Mouse (Mus musculus): ENCODE measurements around the gene Apba1. TPM values are rescaled to one million over a fixed set of nuclear protein-coding genes. Genes with fewer than 3 reads are reported as not detected.

The Apba1 gene
- total RNA-seq, 1 experiment = 0.22 TPM

DNA sequence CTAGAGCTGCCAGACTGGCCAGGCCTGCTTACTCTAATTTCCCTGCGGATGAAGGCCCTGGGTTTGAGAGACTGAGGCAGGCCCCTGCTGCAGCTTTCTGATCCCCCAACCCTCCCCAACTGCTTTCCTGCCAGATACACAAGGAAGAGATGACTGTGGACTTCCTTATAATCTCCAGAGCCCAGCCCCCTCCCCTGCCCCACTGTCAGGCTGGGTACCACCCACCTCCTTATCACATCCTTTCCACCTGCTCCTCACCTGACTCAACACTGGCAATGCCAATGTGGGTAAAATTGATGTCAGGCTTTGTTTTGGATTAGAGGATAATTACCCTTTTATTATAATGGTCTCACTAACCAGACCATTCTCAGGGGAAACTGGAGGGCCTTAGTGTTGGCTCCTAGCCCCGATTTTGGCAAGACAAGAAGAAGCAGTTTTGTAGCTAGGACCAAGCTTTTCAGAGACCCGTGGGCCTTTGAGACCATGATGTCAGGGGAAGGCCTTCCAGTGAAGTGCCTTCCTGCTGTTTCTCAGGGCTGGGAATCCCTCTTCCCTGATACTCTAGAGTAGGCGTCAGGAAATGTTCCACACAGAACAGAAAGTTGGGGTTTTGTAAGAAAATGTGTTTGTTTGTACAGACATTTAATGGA is 44.7 kb downstream of the Apba1 start:
- DNase-seq (ENCODE audit: low read depth, low spot score) = no peak
- H3K4me1 ChIP-seq (ENCODE audit: control insufficient read depth in 2 of 2, insufficient read depth in 2 of 2, low read length in 2 of 2, poor library complexity in 1 of 2) = no peaks in the 10 kb centered on the region
- no peak for TF ChIP-seq ZNF384 (IDR thresholded peaks at IDR 0.05; ENCODE audit: low read depth, low read length)
- TF ChIP-seq ZC3H11A (IDR thresholded peaks at IDR 0.05; ENCODE audit: borderline replicate concordance, low read depth, low read length) = no peak
- H3K27ac ChIP-seq (ENCODE audit: insufficient read depth, low read depth, low read length, poor library complexity, severe bottlenecking) = no peak overlapping the region
- H3K4me3 ChIP-seq (ENCODE audit: insufficient read depth in 1 of 2, low read depth in 1 of 2, low read length in 2 of 2, poor library complexity in 1 of 2, severe bottlenecking in 1 of 2) = no peak overlapping the region
- in situ Hi-C loops (cut with MboI; ENCODE audit: low sequenced_read_pairs in 2 of 2, unreplicated experiment in 2 of 2) = no loop called here
- H3K9me3 ChIP-seq (ENCODE audit: control insufficient read depth, insufficient read depth, low read depth, low read length) = no peaks in the 10 kb centered on the region
- H3K36me3 ChIP-seq (ENCODE audit: control insufficient read depth, insufficient read depth, low read length, poor library complexity, severe bottlenecking) = no peaks in the 10 kb centered on the region
- no peak overlapping the region for H3K9ac ChIP-seq (ENCODE audit: insufficient read depth, low read depth, low read length, poor library complexity, severe bottlenecking)

DNA sequence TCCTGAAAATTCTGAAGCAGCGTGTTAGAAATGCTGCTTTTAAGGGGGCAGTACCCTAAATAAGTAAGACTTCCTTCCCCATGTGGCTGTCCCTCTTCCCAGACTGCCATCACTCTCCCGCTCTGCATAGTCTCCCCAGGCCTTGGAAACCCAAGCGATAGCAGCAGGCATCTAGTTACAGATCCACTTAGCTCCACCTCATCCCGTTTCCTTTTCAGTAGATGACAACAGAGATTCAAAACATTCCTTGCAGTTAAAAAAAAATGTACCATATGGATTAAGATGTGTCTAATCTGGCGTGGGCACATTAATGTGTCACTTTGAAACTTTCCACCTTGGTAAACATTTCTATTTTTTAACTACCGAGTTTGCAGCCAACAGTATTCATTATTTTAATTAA is 48.1 kb downstream of the Apba1 start:
- Histone ChIP-seq H3K4me3 (ENCODE audit: insufficient read depth in 1 of 2, low read depth in 1 of 2, low read length in 2 of 2, poor library complexity in 1 of 2, severe bottlenecking in 1 of 2) (no peak overlapping the region), H3K9me3 (ENCODE audit: control insufficient read depth, insufficient read depth, low read depth, low read length) (no peaks in the 10 kb centered on the region), H3K4me1 (ENCODE audit: control insufficient read depth in 2 of 2, insufficient read depth in 2 of 2, low read length in 2 of 2, poor library complexity in 1 of 2) (no peaks in the 10 kb centered on the region), H3K9ac (ENCODE audit: insufficient read depth, low read depth, low read length, poor library complexity, severe bottlenecking) (no peak overlapping the region), H3K27ac (ENCODE audit: insufficient read depth, low read depth, low read length, poor library complexity, severe bottlenecking) (no peak overlapping the region), H3K36me3 (ENCODE audit: control insufficient read depth, insufficient read depth, low read length, poor library complexity, severe bottlenecking) (no peaks in the 10 kb centered on the region)
- no peak for TF ChIP-seq MAFK (IDR thresholded peaks at IDR 0.05; ENCODE audit: insufficient read depth, low read depth, low read length)
- no peak for TF ChIP-seq ZC3H11A (IDR thresholded peaks at IDR 0.05; ENCODE audit: borderline replicate concordance, low read depth, low read length)
- no peak for TF ChIP-seq ZNF384 (IDR thresholded peaks at IDR 0.05; ENCODE audit: low read depth, low read length)
- no peak for TF ChIP-seq CHD2 (IDR thresholded peaks at IDR 0.05; ENCODE audit: low read depth, low read length)
- no peak for TF ChIP-seq HCFC1 (IDR thresholded peaks at IDR 0.05; ENCODE audit: borderline replicate concordance, insufficient read depth, low read length)
- no peak for DNase-seq (ENCODE audit: low read depth, low spot score)
- in situ Hi-C loops (cut with MboI; ENCODE audit: low sequenced_read_pairs in 2 of 2, unreplicated experiment in 2 of 2) = no loop called here

DNA sequence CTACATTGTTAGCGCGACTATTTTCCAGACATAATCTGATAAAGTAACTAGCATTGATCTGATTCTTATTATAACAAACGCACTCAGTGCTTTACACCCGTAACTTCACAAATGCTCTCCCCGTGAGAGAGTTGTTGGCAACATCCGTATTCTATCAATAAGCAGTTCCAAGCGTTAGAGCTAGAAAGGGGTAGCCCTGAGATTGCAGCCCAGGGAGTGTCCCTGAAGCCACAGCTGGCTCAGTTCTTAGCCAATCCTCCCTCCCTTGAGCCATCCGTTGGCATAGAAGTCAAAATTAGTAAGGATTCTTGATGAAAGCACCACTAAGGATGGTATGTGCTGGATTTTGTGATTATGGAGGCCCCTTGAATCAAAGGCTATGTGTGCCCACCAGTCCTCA is 48.7 kb downstream of the Apba1 start:
- Histone ChIP-seq H3K4me3 (ENCODE audit: insufficient read depth in 1 of 2, low read depth in 1 of 2, low read length in 2 of 2, poor library complexity in 1 of 2, severe bottlenecking in 1 of 2) (no peak overlapping the region), H3K27ac (ENCODE audit: insufficient read depth, low read depth, low read length, poor library complexity, severe bottlenecking) (no peak overlapping the region), H3K9ac (ENCODE audit: insufficient read depth, low read depth, low read length, poor library complexity, severe bottlenecking) (no peak overlapping the region), H3K36me3 (ENCODE audit: control insufficient read depth, insufficient read depth, low read length, poor library complexity, severe bottlenecking) (no peaks in the 10 kb centered on the region), H3K9me3 (ENCODE audit: control insufficient read depth, insufficient read depth, low read depth, low read length) (no peaks in the 10 kb centered on the region), H3K4me1 (ENCODE audit: control insufficient read depth in 2 of 2, insufficient read depth in 2 of 2, low read length in 2 of 2, poor library complexity in 1 of 2) (no peaks in the 10 kb centered on the region)
- no peak for DNase-seq (ENCODE audit: low read depth, low spot score)
- no peak for TF ChIP-seq ZNF384 (IDR thresholded peaks at IDR 0.05; ENCODE audit: low read depth, low read length)
- TF ChIP-seq HCFC1 (IDR thresholded peaks at IDR 0.05; ENCODE audit: borderline replicate concordance, insufficient read depth, low read length) = no peak
- TF ChIP-seq CHD2 (IDR thresholded peaks at IDR 0.05; ENCODE audit: low read depth, low read length) = no peak
- TF ChIP-seq MAFK (IDR thresholded peaks at IDR 0.05; ENCODE audit: insufficient read depth, low read depth, low read length) = no peak
- TF ChIP-seq ZC3H11A (IDR thresholded peaks at IDR 0.05; ENCODE audit: borderline replicate concordance, low read depth, low read length) = no peak
- in situ Hi-C loops (cut with MboI; ENCODE audit: low sequenced_read_pairs in 2 of 2, unreplicated experiment in 2 of 2) = no loop called here

- Histone ChIP-seq H3K4me3 (ENCODE audit: insufficient read depth in 1 of 2, low read depth in 1 of 2, low read length in 2 of 2, poor library complexity in 1 of 2, severe bottlenecking in 1 of 2) (no peak overlapping the region), H3K27ac (ENCODE audit: insufficient read depth, low read depth, low read length, poor library complexity, severe bottlenecking) (no peak overlapping the region), H3K4me1 (ENCODE audit: control insufficient read depth in 2 of 2, insufficient read depth in 2 of 2, low read length in 2 of 2, poor library complexity in 1 of 2) (no peaks in the 10 kb centered on the region), H3K9me3 (ENCODE audit: control insufficient read depth, insufficient read depth, low read depth, low read length) (no peaks in the 10 kb centered on the region), H3K36me3 (ENCODE audit: control insufficient read depth, insufficient read depth, low read length, poor library complexity, severe bottlenecking) (no peaks in the 10 kb centered on the region), H3K9ac (ENCODE audit: insufficient read depth, low read depth, low read length, poor library complexity, severe bottlenecking) (no peak overlapping the region)
- no peak for TF ChIP-seq ZNF384 (IDR thresholded peaks at IDR 0.05; ENCODE audit: low read depth, low read length)
- DNase-seq (ENCODE audit: low read depth, low spot score) = no peak
- in situ Hi-C loops (cut with MboI; ENCODE audit: low sequenced_read_pairs in 2 of 2, unreplicated experiment in 2 of 2) = no loop called here
Observed at GRCm38 (mm10) chr19:23809236-23809635, 50.5 kb downstream of the Apba1 start.

- no peak overlapping the region for H3K9ac ChIP-seq (ENCODE audit: insufficient read depth, low read depth, low read length, poor library complexity, severe bottlenecking)
- H3K4me1 ChIP-seq (ENCODE audit: control insufficient read depth in 2 of 2, insufficient read depth in 2 of 2, low read length in 2 of 2, poor library complexity in 1 of 2) = no peaks in the 10 kb centered on the region
- no peak overlapping the region for H3K27ac ChIP-seq (ENCODE audit: insufficient read depth, low read depth, low read length, poor library complexity, severe bottlenecking)
- H3K9me3 ChIP-seq (ENCODE audit: control insufficient read depth, insufficient read depth, low read depth, low read length) = no peaks in the 10 kb centered on the region
- TF ChIP-seq HCFC1 (IDR thresholded peaks at IDR 0.05; ENCODE audit: borderline replicate concordance, insufficient read depth, low read length) (no peak), MAFK (IDR thresholded peaks at IDR 0.05; ENCODE audit: insufficient read depth, low read depth, low read length) (no peak), ZC3H11A (IDR thresholded peaks at IDR 0.05; ENCODE audit: borderline replicate concordance, low read depth, low read length) (no peak), ZNF384 (IDR thresholded peaks at IDR 0.05; ENCODE audit: low read depth, low read length) (no peak), CHD2 (IDR thresholded peaks at IDR 0.05; ENCODE audit: low read depth, low read length) (no peak)
- in situ Hi-C loops (cut with MboI; ENCODE audit: low sequenced_read_pairs in 2 of 2, unreplicated experiment in 2 of 2) = no loop called here
- no peak overlapping the region for H3K4me3 ChIP-seq (ENCODE audit: insufficient read depth in 1 of 2, low read depth in 1 of 2, low read length in 2 of 2, poor library complexity in 1 of 2, severe bottlenecking in 1 of 2)
- no peaks in the 10 kb centered on the region for H3K36me3 ChIP-seq (ENCODE audit: control insufficient read depth, insufficient read depth, low read length, poor library complexity, severe bottlenecking)
- DNase-seq (ENCODE audit: low read depth, low spot score) = no peak
Observed at GRCm38 (mm10) chr19:23810512-23810911, 51.8 kb downstream of the Apba1 start.

Measured in ES-E14 (cell line).